Mouse (Mus musculus) heart, adult 2 months (tissue): Measurements from ENCODE around the gene Cdc42ep4.

Source experiments
- CTCF ChIP-seq: fragments of 200-600 bp; IDR thresholded peaks from 2 replicates; pipeline ENCODE4 v1.8.1; 2022; ENCODE audit warnings: antibody characterized with exemption, mild to moderate bottlenecking, moderate library complexity
- EP300 ChIP-seq: fragments of 200-500 bp; IDR thresholded peaks from 2 replicates; pipeline ENCODE4 v1.6.1; 2011; ENCODE audit warnings: low read depth, low read length, control low read depth; ENCODE audit not compliant: insufficient read depth
- POLR2A ChIP-seq: fragments of 200-500 bp; IDR thresholded peaks from 2 replicates; pipeline ENCODE4 v1.6.1; 2011; ENCODE audit warnings: mild to moderate bottlenecking, low read depth, low read length, control low read depth; ENCODE audit not compliant: insufficient read depth

DNA sequence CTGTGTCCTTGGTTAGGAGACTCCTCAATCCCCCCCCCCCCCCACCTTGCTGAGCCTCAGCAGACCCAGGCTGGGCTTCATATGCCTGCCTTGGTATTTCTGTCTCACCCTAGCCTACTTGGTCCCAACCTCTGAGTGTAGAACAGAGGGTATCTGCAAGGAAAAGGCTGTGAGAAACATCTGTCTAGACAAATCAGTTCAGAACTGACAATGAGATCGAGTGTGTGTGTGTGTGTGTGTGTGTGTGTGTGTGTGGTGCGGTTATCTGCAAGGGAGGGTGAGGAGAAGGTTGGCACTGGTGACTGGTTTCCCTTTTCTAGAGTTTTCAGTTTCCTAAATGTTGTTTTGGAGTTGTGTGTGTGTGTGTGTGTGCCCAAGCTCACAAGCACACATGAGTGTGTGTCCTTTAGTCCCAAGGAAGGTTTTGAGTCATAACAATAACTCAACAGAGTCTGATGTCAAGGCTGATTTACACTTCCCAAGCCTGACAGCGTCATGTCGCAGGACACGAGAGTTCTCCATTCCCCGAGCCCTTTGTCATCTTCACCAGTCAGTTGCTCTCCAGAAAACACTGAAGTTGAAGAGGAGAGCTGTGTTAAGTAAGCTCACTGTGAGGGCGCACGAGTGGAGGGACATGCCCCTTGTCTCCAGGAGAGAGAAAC lies 10.6 kb upstream of the Cdc42ep4 start:
- no peak for TF ChIP-seq EP300
- TF ChIP-seq CTCF, result no peak
- no peak for TF ChIP-seq POLR2A
